Mouse (Mus musculus): ENCODE data around the gene Tc2n. TPM values are rescaled to one million over a fixed set of nuclear protein-coding genes. Genes with fewer than 3 reads are reported as not detected.

The Tc2n gene
- 0.42 and 0.73 TPM in 2 replicates for polyA plus RNA-seq (2015; fragmentation: Nextera tagmentation; extraction: Ambion mirVana)

GRCm38 (mm10) chr12:101718054-101718754 is at the start of gene Tc2n:
TSS of gene Tc2n (minus strand) at chr12:101718523.
- Histone ChIP-seq H3K4me2 (replicated peaks) (peak within 1 kb of the TSS; percentile 98), H3K27ac (no peak within 1 kb of the TSS), H3K9ac (peak within 1 kb of the TSS; percentile 64), H3K36me3 (no peaks in the 10 kb centered on the region), H3K4me1 (0 out of 2 replicates have a peak, but pooled peaks cover 5% of the 10 kb centered on the region), H3K9me3 (no peaks in the 10 kb centered on the region), H3K27me3 (peaks cover 12% of the 10 kb centered on the region), H3K4me3 (peak within 1 kb of the TSS; percentile 70)
- ATAC-seq (ENCODE audit: low FRiP score, low read depth), result peak; percentile 96
- under 1% methylated on average over 73 of the region's 75 CpGs for WGBS

- peaks cover 25% of the 10 kb centered on the region for H3K4me1 ChIP-seq
- H3K27ac ChIP-seq, result no peak overlapping the region
- H3K9me3 ChIP-seq, result no peaks in the 10 kb centered on the region
- H3K36me3 ChIP-seq, result peaks cover 9% of the 10 kb centered on the region; the same call in 1 of the 2 replicates
- H3K9ac ChIP-seq, result no peak overlapping the region
- H3K27me3 ChIP-seq, result no peaks in the 10 kb centered on the region
- ATAC-seq (ENCODE audit: low FRiP score, low read depth), result no peak
- no peak overlapping the region for H3K4me2 ChIP-seq (replicated peaks)
- 46% methylated on average over 9 of the region's 9 CpGs for WGBS
- no peak overlapping the region for H3K4me3 ChIP-seq
Measured at GRCm38 (mm10) chr12:101767306-101768053, 49.2 kb upstream of the Tc2n start.

- ATAC-seq (ENCODE audit: low FRiP score, low read depth), result no peak; the same call in 1 of the 2 replicates
- H3K27ac ChIP-seq, result no peak overlapping the region
- H3K9ac ChIP-seq, result no peak overlapping the region
- H3K4me2 ChIP-seq (replicated peaks), result no peak overlapping the region
- peaks cover 14% of the 10 kb centered on the region for H3K36me3 ChIP-seq
- H3K4me3 ChIP-seq, result no peak overlapping the region
- peaks cover 25% of the 10 kb centered on the region for H3K4me1 ChIP-seq
- no peaks in the 10 kb centered on the region for H3K9me3 ChIP-seq
- WGBS, result 72% methylated on average over 3 of the region's 3 CpGs
- no peaks in the 10 kb centered on the region for H3K27me3 ChIP-seq
Measured at GRCm38 (mm10) chr12:101766228-101766852, 48.0 kb upstream of the Tc2n start.

GRCm38 (mm10) chr12:101764870-101765269 is 46.5 kb upstream of the Tc2n start:
- peaks cover 25% of the 10 kb centered on the region for H3K4me1 ChIP-seq
- no peaks in the 10 kb centered on the region for H3K27me3 ChIP-seq
- H3K9me3 ChIP-seq, result no peaks in the 10 kb centered on the region
- H3K36me3 ChIP-seq, result peaks cover 17% of the 10 kb centered on the region
- H3K4me2 ChIP-seq (replicated peaks), result no peak overlapping the region
- 78% methylated on average over 5 of the region's 5 CpGs for WGBS
- H3K4me3 ChIP-seq, result no peak overlapping the region
- H3K27ac ChIP-seq, result no peak overlapping the region
- no peak overlapping the region for H3K9ac ChIP-seq
- no peak for ATAC-seq (ENCODE audit: low FRiP score, low read depth)

DNA sequence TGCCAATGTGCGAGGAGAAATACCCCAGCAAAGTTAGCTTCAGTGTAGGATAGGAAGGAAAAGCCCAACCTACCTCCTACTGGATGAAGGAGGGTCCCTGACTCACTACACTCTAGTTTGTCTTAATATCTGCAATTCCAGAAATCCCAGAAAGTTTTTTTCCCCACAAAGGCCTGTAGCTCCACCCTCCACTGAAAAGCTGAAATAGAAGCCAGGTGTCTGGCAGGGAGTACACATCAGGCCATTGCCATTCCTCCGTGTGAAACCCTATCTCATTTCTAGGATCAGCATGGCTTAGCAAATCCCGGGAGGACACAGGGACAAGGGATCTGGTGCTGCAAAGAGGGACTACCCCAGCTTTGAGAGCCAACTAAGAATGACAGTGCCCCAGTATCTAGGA is 44.7 kb upstream of the Tc2n start:
- H3K4me3 ChIP-seq, result no peak overlapping the region
- H3K9ac ChIP-seq, result no peak overlapping the region
- no peak overlapping the region for H3K27ac ChIP-seq
- WGBS, result 40% methylated on average over 3 of the region's 3 CpGs
- H3K4me2 ChIP-seq (replicated peaks), result no peak overlapping the region
- no peaks in the 10 kb centered on the region for H3K27me3 ChIP-seq
- 0 out of 2 replicates have a peak, but pooled peaks have one; percentile 28 for ATAC-seq (ENCODE audit: low FRiP score, low read depth)
- no peaks in the 10 kb centered on the region for H3K9me3 ChIP-seq
- peaks cover 25% of the 10 kb centered on the region for H3K4me1 ChIP-seq
- H3K36me3 ChIP-seq, result peaks cover 17% of the 10 kb centered on the region

DNA sequence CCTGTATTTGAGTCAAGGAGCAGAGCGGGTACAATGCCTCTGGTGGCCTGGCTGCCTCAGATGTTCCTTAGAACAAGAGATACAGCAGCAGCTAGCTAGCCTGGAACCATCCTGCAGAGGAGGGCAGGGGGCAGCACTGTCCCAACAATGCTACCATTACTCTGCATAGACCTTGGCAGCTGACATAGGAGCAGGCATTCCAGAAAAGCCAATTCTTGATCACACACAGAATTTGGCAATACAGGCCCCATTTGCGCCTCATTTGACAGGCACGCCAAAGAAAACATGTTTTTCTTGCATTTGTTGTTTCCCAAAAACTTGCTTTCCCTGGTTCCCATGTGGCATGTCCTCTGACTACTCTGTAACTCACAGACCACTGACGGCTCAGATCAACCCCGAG is 43.7 kb upstream of the Tc2n start:
- Histone ChIP-seq H3K4me2 (replicated peaks) (no peak overlapping the region), H3K27ac (no peak overlapping the region), H3K27me3 (no peaks in the 10 kb centered on the region), H3K9ac (no peak overlapping the region), H3K36me3 (peaks cover 16% of the 10 kb centered on the region), H3K9me3 (no peaks in the 10 kb centered on the region), H3K4me1 (peaks cover 24% of the 10 kb centered on the region), H3K4me3 (no peak overlapping the region)
- ATAC-seq (ENCODE audit: low FRiP score, low read depth), result no peak
- 92% methylated on average over 5 of the region's 5 CpGs for WGBS

DNA sequence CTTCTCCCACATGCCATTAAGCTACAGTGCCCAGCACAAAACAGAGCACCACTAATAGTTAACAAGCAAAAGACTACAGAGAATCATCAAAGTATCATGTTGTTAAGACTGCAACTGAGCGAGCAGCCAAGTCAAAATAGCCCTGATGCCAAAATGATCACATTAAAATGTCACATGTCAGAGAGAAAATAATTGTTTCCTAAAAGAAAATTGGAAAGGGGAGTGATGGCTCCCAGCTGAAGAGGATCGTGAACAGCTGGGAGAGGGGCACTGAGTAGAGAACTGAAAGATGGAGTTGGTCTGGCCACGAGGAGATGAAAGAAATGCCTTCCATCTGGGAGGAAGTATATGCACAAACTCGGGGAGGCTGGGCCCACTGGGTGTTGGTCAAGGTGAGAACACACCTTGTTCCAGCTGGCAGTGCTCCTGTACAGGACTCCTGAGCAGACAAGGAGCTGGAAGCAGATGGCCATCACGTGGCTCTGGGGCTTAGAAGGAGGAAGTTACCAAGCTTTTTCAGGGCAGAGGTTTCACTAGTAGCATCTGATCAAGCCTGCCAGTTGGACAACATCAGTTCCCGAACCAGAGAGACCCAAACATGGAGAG is 41.2 kb upstream of the Tc2n start:
- Histone ChIP-seq H3K4me1 (peaks cover 11% of the 10 kb centered on the region), H3K27ac (no peak overlapping the region), H3K27me3 (no peaks in the 10 kb centered on the region), H3K9me3 (no peaks in the 10 kb centered on the region), H3K4me2 (replicated peaks) (no peak overlapping the region), H3K36me3 (peaks cover 16% of the 10 kb centered on the region), H3K4me3 (no peak overlapping the region), H3K9ac (no peak overlapping the region)
- WGBS, result 55% methylated on average over 6 of the region's 6 CpGs
- ATAC-seq (ENCODE audit: low FRiP score, low read depth), result no peak

- no peak for ATAC-seq (ENCODE audit: low FRiP score, low read depth)
- H3K4me1 ChIP-seq, result peaks cover 8% of the 10 kb centered on the region
- H3K9ac ChIP-seq, result no peak overlapping the region
- H3K4me2 ChIP-seq (replicated peaks), result no peak overlapping the region
- H3K36me3 ChIP-seq, result peaks cover 20% of the 10 kb centered on the region
- H3K27me3 ChIP-seq, result no peaks in the 10 kb centered on the region
- no peak overlapping the region for H3K4me3 ChIP-seq
- no peak overlapping the region for H3K27ac ChIP-seq
- H3K9me3 ChIP-seq, result no peaks in the 10 kb centered on the region
Measured at GRCm38 (mm10) chr12:101758698-101759097, 40.4 kb upstream of the Tc2n start.

DNA sequence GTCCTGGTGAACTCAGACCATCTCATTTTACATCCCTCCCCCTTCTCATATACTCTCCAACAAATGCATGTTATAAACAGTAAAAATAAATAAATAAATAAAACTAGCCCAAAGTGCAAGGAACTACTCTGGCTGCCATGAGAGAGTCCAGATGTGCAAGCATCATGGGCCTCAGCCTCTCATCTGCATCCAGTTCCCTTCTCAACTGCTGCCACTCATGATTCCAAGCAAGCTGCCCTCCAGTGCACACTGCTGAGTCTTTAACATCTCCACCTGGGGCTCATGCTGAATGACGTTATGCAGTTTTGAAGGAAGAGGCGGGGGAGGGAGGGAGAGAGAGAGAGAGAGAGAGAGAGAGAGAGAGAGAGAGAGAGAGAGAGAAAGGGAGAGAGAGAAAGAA is 24.1 kb upstream of the Tc2n start:
- ATAC-seq (ENCODE audit: low FRiP score, low read depth), result peak; percentile 67
- H3K27me3 ChIP-seq, result no peaks in the 10 kb centered on the region
- H3K4me1 ChIP-seq, result no peaks in the 10 kb centered on the region
- no peak overlapping the region for H3K9ac ChIP-seq
- no peak overlapping the region for H3K27ac ChIP-seq
- 20% methylated on average over 2 of the region's 2 CpGs for WGBS
- no peaks in the 10 kb centered on the region for H3K9me3 ChIP-seq
- no peaks in the 10 kb centered on the region for H3K36me3 ChIP-seq
- H3K4me2 ChIP-seq (replicated peaks), result no peak overlapping the region
- no peak overlapping the region for H3K4me3 ChIP-seq

GRCm38 (mm10) chr12:101740486-101740885 is 22.2 kb upstream of the Tc2n start:
- no peaks in the 10 kb centered on the region for H3K4me1 ChIP-seq
- WGBS, result 78% methylated on average over 2 of the region's 2 CpGs

DNA sequence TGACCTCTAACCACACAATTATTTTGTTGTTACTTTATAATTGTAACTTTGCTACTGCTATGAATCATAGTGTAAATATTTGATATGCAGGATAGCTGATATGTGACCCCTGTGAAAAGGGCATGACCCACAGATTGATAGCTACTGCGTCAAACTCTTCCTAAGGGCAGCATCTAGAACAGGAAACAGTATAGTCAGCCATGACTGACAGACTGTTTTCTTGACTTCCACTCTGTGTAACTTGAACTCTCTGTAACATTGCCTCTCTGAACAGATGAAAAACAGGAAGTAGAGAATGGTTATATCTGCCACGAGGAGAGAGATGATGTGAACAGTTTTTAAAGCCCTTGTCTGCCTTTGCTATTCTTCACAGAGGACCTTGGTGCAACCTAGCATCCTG is 21.7 kb upstream of the Tc2n start:
- Histone ChIP-seq H3K4me1 (no peaks in the 10 kb centered on the region), H3K4me3 (no peak overlapping the region), H3K36me3 (no peaks in the 10 kb centered on the region), H3K4me2 (replicated peaks) (no peak overlapping the region), H3K9me3 (no peaks in the 10 kb centered on the region), H3K9ac (no peak overlapping the region), H3K27me3 (no peaks in the 10 kb centered on the region), H3K27ac (no peak overlapping the region)
- WGBS, result 41% methylated on average over 2 of the region's 2 CpGs
- no peak for ATAC-seq (ENCODE audit: low FRiP score, low read depth)

More at GRCm38 (mm10) chr12:101740486-101740885, 22.2 kb upstream of the Tc2n start:
- no peak for ATAC-seq (ENCODE audit: low FRiP score, low read depth)
- H3K36me3 ChIP-seq, result no peaks in the 10 kb centered on the region
- no peaks in the 10 kb centered on the region for H3K9me3 ChIP-seq
- H3K27me3 ChIP-seq, result no peaks in the 10 kb centered on the region
- H3K27ac ChIP-seq, result no peak overlapping the region
- H3K4me3 ChIP-seq, result no peak overlapping the region
- no peak overlapping the region for H3K9ac ChIP-seq
- H3K4me2 ChIP-seq (replicated peaks), result no peak overlapping the region

GRCm38 (mm10) chr12:101718755-101719150 is 430 bp upstream of the Tc2n start:
- Histone ChIP-seq H3K36me3 (no peaks in the 10 kb centered on the region), H3K27ac (no peak overlapping the region), H3K27me3 (peaks cover 12% of the 10 kb centered on the region), H3K9ac (peak overlapping the region; percentile 64), H3K4me1 (0 out of 2 replicates have a peak, but pooled peaks cover 5% of the 10 kb centered on the region), H3K9me3 (no peaks in the 10 kb centered on the region), H3K4me3 (peak overlapping the region; percentile 70), H3K4me2 (replicated peaks) (peak overlapping the region; percentile 98)
- peak; percentile 83 for ATAC-seq (ENCODE audit: low FRiP score, low read depth)
- 0% methylated on average over 9 of the region's 9 CpGs for WGBS
